ENCODE assay signal across 20 mouse cellular contexts in genomic region chr8:15311509-15311908, GRCm38 (mm10).
DNase-seq lines count a peak whose midpoint lies in the region; ATAC-seq lines count a peak whose summit lies in the region.
"Had no signal": no experiment of that assay in that cellular context is flagged by ENCODE, and none has a peak within 500 bp of the region (broad histone marks: within the 10 kb centered on the region; RNA-seq: fewer than 3 reads in every experiment).

No protein-coding gene starts in this region.

- no peak overlapping the region for H3K9ac ChIP-seq in forebrain, embryonic 13.5 days
- H3K9ac ChIP-seq in hindbrain, embryonic 14.5 days, result no peak overlapping the region
- H3K9ac ChIP-seq in hindbrain, embryonic 11.5 days (ENCODE audit: low read depth, low read length), result no peak overlapping the region
- H3K9ac ChIP-seq: embryonic facial prominence, embryonic 13.5 days had no signal

- no peak for DNase-seq in forebrain, embryonic 10.5 days (ENCODE audit: extremely low spot score, low spot score)
- DNase-seq in hindbrain, embryonic 14.5 days (ENCODE audit: low spot score), result no peak
- DNase-seq in hindbrain, embryonic 11.5 days (ENCODE audit: low spot score), result no peak
- peak; percentile 55 for DNase-seq in left cerebral cortex, postnatal 4 days
- no peak for DNase-seq in left cerebral cortex, postnatal 14 days (ENCODE audit: low spot score in 2 of 2)
- DNase-seq: adrenal gland, postnatal 14 days; cerebellum, postnatal 36 days; gastrocnemius, postnatal 10 days; heart, adult 18-20 months; heart, postnatal 10 days; heart, postnatal 4 days; kidney, adult 8-10 months had no signal

- 0 out of 2 replicates have a peak, but pooled peaks have one; percentile 43 for ATAC-seq in forebrain, embryonic 13.5 days
- ATAC-seq in hindbrain, embryonic 14.5 days (ENCODE audit: low FRiP score), result peak; percentile 51; the same call in 1 of the 2 replicates
- no peak for ATAC-seq in hindbrain, embryonic 11.5 days (ENCODE audit: low FRiP score)
- ATAC-seq: activated CD4-positive, CD25-positive, alpha-beta regulatory T cell, adult 4 months; inflammation-experienced regulatory T-cells, adult 6 months; intestine, postnatal 0 days; Patski had no signal

- H3K4me1 ChIP-seq in forebrain, embryonic 13.5 days, result no peaks in the 10 kb centered on the region
- no peaks in the 10 kb centered on the region for H3K4me1 ChIP-seq in forebrain, embryonic 10.5 days
- no peaks in the 10 kb centered on the region for H3K4me1 ChIP-seq in hindbrain, embryonic 14.5 days (replicated peaks; ENCODE audit: control insufficient read depth, insufficient read depth, low read length)
- H3K4me1 ChIP-seq in hindbrain, embryonic 11.5 days (replicated peaks; ENCODE audit: control insufficient read depth, insufficient read depth, low read length), result no peaks in the 10 kb centered on the region
- H3K4me1 ChIP-seq: embryonic facial prominence, embryonic 13.5 days; heart, embryonic 10.5 days had no signal

- no peak overlapping the region for H3K27ac ChIP-seq in forebrain, embryonic 13.5 days
- no peak overlapping the region for H3K27ac ChIP-seq in forebrain, embryonic 10.5 days
- no peak overlapping the region for H3K27ac ChIP-seq in hindbrain, embryonic 14.5 days
- no peak overlapping the region for H3K27ac ChIP-seq in hindbrain, embryonic 11.5 days (ENCODE audit: low read depth, low read length)
- H3K27ac ChIP-seq: embryonic facial prominence, embryonic 13.5 days; heart, embryonic 10.5 days had no signal

- intact Hi-C loops in left cerebral cortex, postnatal 4 days (cut with DNase I), result no loop called here
- intact Hi-C loops in left cerebral cortex, postnatal 14 days (cut with DNase I), result no loop called here

- no peaks in the 10 kb centered on the region for H3K27me3 ChIP-seq in forebrain, embryonic 13.5 days
- H3K27me3 ChIP-seq in forebrain, embryonic 10.5 days (ENCODE audit: poor library complexity, severe bottlenecking), result no peaks in the 10 kb centered on the region
- H3K27me3 ChIP-seq in hindbrain, embryonic 14.5 days (ENCODE audit: control insufficient read depth, insufficient read depth, low read length), result no peaks in the 10 kb centered on the region
- no peaks in the 10 kb centered on the region for H3K27me3 ChIP-seq in hindbrain, embryonic 11.5 days (ENCODE audit: control insufficient read depth, insufficient read depth, low read length)
- H3K27me3 ChIP-seq: CH12.LX; embryonic facial prominence, embryonic 13.5 days; Patski had no signal

- no peaks in the 10 kb centered on the region for H3K36me3 ChIP-seq in forebrain, embryonic 13.5 days (ENCODE audit: poor library complexity, severe bottlenecking)
- no peaks in the 10 kb centered on the region for H3K36me3 ChIP-seq in forebrain, embryonic 10.5 days (replicated peaks)
- H3K36me3 ChIP-seq in hindbrain, embryonic 14.5 days (replicated peaks; ENCODE audit: control insufficient read depth, insufficient read depth), result no peaks in the 10 kb centered on the region
- H3K36me3 ChIP-seq in hindbrain, embryonic 11.5 days (ENCODE audit: control insufficient read depth, insufficient read depth, low read length), result no peaks in the 10 kb centered on the region
- H3K36me3 ChIP-seq: embryonic facial prominence, embryonic 13.5 days; heart, embryonic 10.5 days had no signal

- no peaks in the 10 kb centered on the region for H3K9me3 ChIP-seq in forebrain, embryonic 13.5 days (replicated peaks)
- no peaks in the 10 kb centered on the region for H3K9me3 ChIP-seq in forebrain, embryonic 10.5 days
- H3K9me3 ChIP-seq in hindbrain, embryonic 14.5 days (ENCODE audit: control insufficient read depth, low read length), result no peaks in the 10 kb centered on the region
- no peaks in the 10 kb centered on the region for H3K9me3 ChIP-seq in hindbrain, embryonic 11.5 days (ENCODE audit: control insufficient read depth, low read length)
- H3K9me3 ChIP-seq: embryonic facial prominence, embryonic 13.5 days; heart, embryonic 10.5 days had no signal

- WGBS in forebrain, embryonic 13.5 days, result 65% methylated on average over 4 of the region's 4 CpGs
- 88% methylated on average over 4 of the region's 4 CpGs for WGBS in forebrain, embryonic 10.5 days
- 78% methylated on average over 4 of the region's 4 CpGs for WGBS in hindbrain, embryonic 14.5 days
- 88% methylated on average over 4 of the region's 4 CpGs for WGBS in hindbrain, embryonic 11.5 days

- H3K4me2 ChIP-seq in forebrain, embryonic 13.5 days, result no peak overlapping the region
- H3K4me2 ChIP-seq in hindbrain, embryonic 14.5 days (replicated peaks), result no peak overlapping the region
- H3K4me2 ChIP-seq in hindbrain, embryonic 11.5 days (replicated peaks; ENCODE audit: low read depth, low read length), result no peak overlapping the region
- H3K4me2 ChIP-seq: embryonic facial prominence, embryonic 13.5 days had no signal

- no peak overlapping the region for H3K4me3 ChIP-seq in forebrain, embryonic 13.5 days
- no peak overlapping the region for H3K4me3 ChIP-seq in forebrain, embryonic 10.5 days
- H3K4me3 ChIP-seq in hindbrain, embryonic 14.5 days (replicated peaks; ENCODE audit: low read length), result no peak overlapping the region
- no peak overlapping the region for H3K4me3 ChIP-seq in hindbrain, embryonic 11.5 days (ENCODE audit: low read depth, low read length)
- H3K4me3 ChIP-seq: embryonic facial prominence, embryonic 13.5 days; heart, embryonic 10.5 days had no signal
